Mouse (Mus musculus): ENCODE results near the gene Dhdh. TPM values are rescaled to one million over a fixed set of nuclear protein-coding genes. Genes with fewer than 3 reads are reported as not detected.

The Dhdh gene
- total RNA-seq, 2 experiments from 2014 or later, result 18.1 to 22.4 TPM

Other genes starting within 250 kb of the Dhdh start
Only the 30 nearest of the 36 such genes appear.
- gene Slc6a21, start 211.3 kb downstream of the Dhdh start, total RNA-seq (2015), result 0.10 TPM in 1 of 2 replicates, not detected in the other
- not detected in 2 replicates for gene Slc6a21, start 211.3 kb downstream of the Dhdh start, total RNA-seq (2017)
- 1.0 and 1.8 TPM in 2 replicates for gene Trpm4, start 155.0 kb downstream of the Dhdh start, total RNA-seq (2015)
- gene Trpm4, start 155.0 kb downstream of the Dhdh start, total RNA-seq (2017), result 1.2 and 1.4 TPM in 2 replicates
- gene Hrc, start 153.5 kb downstream of the Dhdh start, total RNA-seq (2015), result not detected in 2 replicates
- not detected in 2 replicates for gene Hrc, start 153.5 kb downstream of the Dhdh start, total RNA-seq (2017)
- gene Ppfia3, start 121.8 kb downstream of the Dhdh start, total RNA-seq (2015), result not detected in 2 replicates
- not detected in 2 replicates for gene Ppfia3, start 121.8 kb downstream of the Dhdh start, total RNA-seq (2017)
- not detected in 2 replicates for gene Lin7b, start 118.2 kb downstream of the Dhdh start, total RNA-seq (2015)
- gene Lin7b, start 118.2 kb downstream of the Dhdh start, total RNA-seq (2017), result not detected in 2 replicates
- 105 and 107 TPM in 2 replicates for gene Snrnp70, start 93.1 kb downstream of the Dhdh start, total RNA-seq (2015)
- gene Snrnp70, start 93.1 kb downstream of the Dhdh start, total RNA-seq (2017), result 387 and 490 TPM in 2 replicates
- not detected in 2 replicates for gene Kcna7, start 83.2 kb downstream of the Dhdh start, total RNA-seq (2015)
- gene Kcna7, start 83.2 kb downstream of the Dhdh start, total RNA-seq (2017), result not detected in 2 replicates
- 0.10 TPM in 1 of 2 replicates, not detected in the other for gene Ntf5, start 75.1 kb downstream of the Dhdh start, total RNA-seq (2015)
- gene Ntf5, start 75.1 kb downstream of the Dhdh start, total RNA-seq (2017), result not detected in 2 replicates
- not detected in 2 replicates for gene Lhb, start 68.0 kb downstream of the Dhdh start, total RNA-seq (2015)
- gene Lhb, start 68.0 kb downstream of the Dhdh start, total RNA-seq (2017), result not detected in 2 replicates
- gene Gys1, start 54.0 kb downstream of the Dhdh start, total RNA-seq (2015), result 22.6 and 26.2 TPM in 2 replicates
- gene Gys1, start 54.0 kb downstream of the Dhdh start, total RNA-seq (2017), result 22.3 and 24.4 TPM in 2 replicates
- 180 and 205 TPM in 2 replicates for gene Ruvbl2, start 50.7 kb downstream of the Dhdh start, total RNA-seq (2015)
- gene Ruvbl2, start 50.7 kb downstream of the Dhdh start, total RNA-seq (2017), result 170 and 193 TPM in 2 replicates
- gene Ftl1, start 28.9 kb downstream of the Dhdh start, total RNA-seq (2015), result 1,479 and 1,608 TPM in 2 replicates
- 770 and 961 TPM in 2 replicates for gene Ftl1, start 28.9 kb downstream of the Dhdh start, total RNA-seq (2017)
- gene Bax, start 21.9 kb downstream of the Dhdh start, total RNA-seq (2015), result 20.7 and 21.5 TPM in 2 replicates
- gene Bax, start 21.9 kb downstream of the Dhdh start, total RNA-seq (2017), result 29.6 and 35.2 TPM in 2 replicates
- 0.07 TPM in 1 of 2 replicates, not detected in the other for gene Tulp2, start 6.9 kb downstream of the Dhdh start, total RNA-seq (2015)
- not detected in 2 replicates for gene Tulp2, start 6.9 kb downstream of the Dhdh start, total RNA-seq (2017)
- not detected in 2 replicates for gene Gm45808, start 2.0 kb downstream of the Dhdh start, total RNA-seq (2015)
- not detected in 2 replicates for gene Gm45808, start 2.0 kb downstream of the Dhdh start, total RNA-seq (2017)
- gene Nucb1, start 21.6 kb upstream of the Dhdh start, total RNA-seq (2015), result 112 and 114 TPM in 2 replicates
- 387 and 408 TPM in 2 replicates for gene Nucb1, start 21.6 kb upstream of the Dhdh start, total RNA-seq (2017)
- gene Ppp1r15a, start 37.5 kb upstream of the Dhdh start, total RNA-seq (2015), result 46.2 and 56.7 TPM in 2 replicates
- gene Ppp1r15a, start 37.5 kb upstream of the Dhdh start, total RNA-seq (2017), result 70.0 and 90.7 TPM in 2 replicates
- 0.67 TPM in 1 of 2 replicates, not detected in the other for gene Plekha4, start 37.5 kb upstream of the Dhdh start, total RNA-seq (2015)
- 0.04 and 0.34 TPM in 2 replicates for gene Plekha4, start 37.5 kb upstream of the Dhdh start, total RNA-seq (2017)
- gene Hsd17b14, start 66.1 kb upstream of the Dhdh start, total RNA-seq (2015), result 0.22 and 5.5 TPM in 2 replicates
- gene Hsd17b14, start 66.1 kb upstream of the Dhdh start, total RNA-seq (2017), result 1.2 and 8.2 TPM in 2 replicates
- 43.5 and 55.9 TPM in 2 replicates for gene Bcat2, start 81.3 kb upstream of the Dhdh start, total RNA-seq (2015)
- gene Bcat2, start 81.3 kb upstream of the Dhdh start, total RNA-seq (2017), result 37.0 and 44.0 TPM in 2 replicates
- gene Fgf21, start 126.7 kb upstream of the Dhdh start, total RNA-seq (2015), result not detected in 2 replicates
- not detected in 2 replicates for gene Fgf21, start 126.7 kb upstream of the Dhdh start, total RNA-seq (2017)
- not detected in 2 replicates for gene Fut1, start 128.5 kb upstream of the Dhdh start, total RNA-seq (2015)
- not detected in 2 replicates for gene Fut1, start 128.5 kb upstream of the Dhdh start, total RNA-seq (2017)
- 0.32 TPM in 1 of 2 replicates, not detected in the other for gene Izumo1, start 133.0 kb upstream of the Dhdh start, total RNA-seq (2015)
- 0.24 TPM in 1 of 2 replicates, not detected in the other for gene Izumo1, start 133.0 kb upstream of the Dhdh start, total RNA-seq (2017)
- gene Rasip1, start 138.7 kb upstream of the Dhdh start, total RNA-seq (2015), result 0.10 TPM in 1 of 2 replicates, not detected in the other
- 0.08 TPM in 1 of 2 replicates, not detected in the other for gene Rasip1, start 138.7 kb upstream of the Dhdh start, total RNA-seq (2017)
- 0.64 TPM in 1 of 2 replicates, not detected in the other for gene Mamstr, start 151.2 kb upstream of the Dhdh start, total RNA-seq (2015)
- 0.12 TPM in 1 of 2 replicates, not detected in the other for gene Mamstr, start 151.2 kb upstream of the Dhdh start, total RNA-seq (2017)
- gene Fut2, start 177.6 kb upstream of the Dhdh start, total RNA-seq (2015), result not detected in 2 replicates
- not detected in 2 replicates for gene Fut2, start 177.6 kb upstream of the Dhdh start, total RNA-seq (2017)
- gene Ntn5, start 195.2 kb upstream of the Dhdh start, total RNA-seq (2015), result not detected in 2 replicates
- gene Ntn5, start 195.2 kb upstream of the Dhdh start, total RNA-seq (2017), result not detected in 2 replicates
- gene Sec1, start 205.6 kb upstream of the Dhdh start, total RNA-seq (2015), result not detected in 2 replicates
- not detected in 2 replicates for gene Sec1, start 205.6 kb upstream of the Dhdh start, total RNA-seq (2017)
- not detected in 2 replicates for gene Car11, start 211.0 kb upstream of the Dhdh start, total RNA-seq (2015)
- not detected in 2 replicates for gene Car11, start 211.0 kb upstream of the Dhdh start, total RNA-seq (2017)
- 3.6 and 5.6 TPM in 2 replicates for gene Dbp, start 216.3 kb upstream of the Dhdh start, total RNA-seq (2015)
- 6.2 and 7.2 TPM in 2 replicates for gene Dbp, start 216.3 kb upstream of the Dhdh start, total RNA-seq (2017)